Mouse (Mus musculus) embryo, embryonic 11.5 days (tissue): Measurements from ENCODE around the gene Il7r.
"Not testable (repeated sequence)": the region's sequence is repeated elsewhere in the genome, so short reads cannot be mapped to it uniquely, and the experiment has no call there.

Source experiments
- DNase-seq: peaks from one replicate; pipeline ENCODE4 v3.0.0-alpha.2; 2012; ENCODE audit warnings: low read depth, low spot score

Gene Il7r

DNA sequence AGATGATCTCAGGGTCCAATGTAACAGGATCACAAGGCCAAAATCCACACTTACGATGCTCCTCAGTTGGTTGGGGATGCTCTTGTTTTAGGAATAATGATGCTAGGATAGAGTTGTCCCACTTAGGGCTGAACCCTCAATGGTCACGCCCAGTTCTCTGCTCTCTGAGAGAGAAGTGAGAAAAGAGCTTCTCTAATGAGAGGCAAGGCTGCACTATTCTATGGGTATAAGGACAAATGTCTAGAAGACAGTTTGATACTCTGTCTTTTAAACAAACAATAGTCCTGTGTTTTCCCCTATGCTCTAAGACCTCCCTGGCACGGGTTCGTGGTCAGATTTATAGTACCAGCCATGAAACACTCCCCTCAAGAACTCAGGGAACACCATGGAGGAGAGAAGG, at the start of gene Il7r:
Gene Il7r (minus strand): TSS at position 101 of the 400 bp plus-strand sequence.
- no peak for DNase-seq

GRCm38 (mm10) chr15:9577303-9577702, 47.3 kb upstream of the Il7r start:
- no peak for DNase-seq

DNA sequence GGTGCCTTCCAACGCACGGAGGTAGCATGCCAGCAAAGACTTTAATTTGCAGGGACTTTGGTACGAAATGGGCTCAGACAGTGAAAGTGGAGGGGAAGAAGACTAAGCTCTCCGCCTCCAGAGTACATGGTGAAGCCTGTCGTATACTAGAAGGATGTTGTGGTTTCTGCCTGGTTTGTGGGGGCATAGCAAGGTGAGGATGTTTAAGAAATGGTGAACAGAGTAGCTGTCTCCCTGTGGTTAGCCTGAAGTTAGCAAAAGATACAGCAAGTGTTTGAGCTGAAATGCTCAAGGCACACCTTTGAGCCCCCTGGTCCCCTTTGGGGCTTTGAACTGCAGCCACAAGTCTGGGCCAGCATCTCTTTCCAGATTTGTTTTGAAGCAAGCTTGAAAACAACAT, 44.8 kb upstream of the Il7r start:
- no peak for DNase-seq

- DNase-seq, result no peak
Measured at GRCm38 (mm10) chr15:9573361-9573760, 43.4 kb upstream of the Il7r start.

GRCm38 (mm10) chr15:9572664-9573063, 42.7 kb upstream of the Il7r start:
- DNase-seq, result no peak

DNA sequence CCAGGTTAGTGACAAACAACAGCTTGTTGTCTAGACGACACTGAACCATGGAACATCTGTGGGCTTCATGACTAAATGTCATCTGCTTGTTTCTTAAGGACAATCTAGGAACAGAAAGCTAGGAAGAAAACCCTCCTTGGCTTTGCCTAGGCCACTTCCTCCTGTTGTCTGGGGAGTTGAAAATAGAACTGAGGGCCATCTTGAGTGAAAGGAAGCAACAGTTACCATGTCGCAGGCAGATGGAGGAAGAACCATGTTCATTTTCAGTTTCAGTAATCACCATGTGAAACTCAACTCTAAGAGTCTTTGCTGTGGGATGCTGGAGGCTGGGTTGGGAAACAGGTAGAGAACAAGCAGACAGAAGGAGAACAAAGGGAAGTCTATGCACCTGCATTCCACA, 41.9 kb upstream of the Il7r start:
- no peak for DNase-seq

DNA sequence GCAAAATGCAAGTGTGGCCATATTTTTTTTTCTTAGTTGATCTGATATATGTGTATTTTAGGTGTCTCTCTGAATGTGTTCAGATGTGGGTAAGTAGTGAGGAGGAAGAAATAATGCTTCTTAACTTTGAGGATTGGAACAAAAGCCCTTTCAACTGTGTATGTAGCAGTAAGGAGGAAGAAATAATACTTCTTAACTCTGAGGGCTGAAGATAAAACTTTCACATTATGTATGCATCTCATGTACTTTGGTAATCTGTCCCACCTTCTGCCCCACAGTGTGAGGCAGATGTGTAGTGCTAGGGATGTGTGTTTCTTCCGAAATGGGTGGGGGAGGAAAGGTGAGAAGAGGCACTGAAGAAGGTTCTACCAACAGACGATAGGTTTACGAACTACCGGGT, 37.3 kb upstream of the Il7r start:
- DNase-seq, result no peak

DNA sequence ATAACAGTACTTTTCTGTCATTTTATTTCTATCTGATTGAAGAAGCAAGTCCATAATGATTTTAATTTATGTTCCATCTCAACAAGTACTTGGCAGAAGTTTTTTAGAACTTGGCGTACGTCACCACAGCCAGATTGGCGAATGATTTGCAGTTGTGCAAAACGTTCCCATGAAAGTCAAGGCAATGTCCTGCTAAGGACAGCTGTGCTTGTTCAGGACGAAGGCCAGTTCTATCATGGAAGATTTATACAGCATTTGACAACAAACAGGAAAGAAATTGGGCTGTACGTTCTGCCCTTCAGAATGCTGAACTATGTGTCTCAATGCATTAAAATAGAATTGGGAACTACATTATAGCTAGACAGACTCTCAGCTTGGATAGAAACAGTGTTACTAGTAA, 35.4 kb upstream of the Il7r start:
- no peak for DNase-seq

- no peak for DNase-seq
Measured at GRCm38 (mm10) chr15:9564156-9564555, 34.2 kb upstream of the Il7r start.

- DNase-seq, result not testable (repeated sequence)
Measured at GRCm38 (mm10) chr15:9557264-9557663, 27.3 kb upstream of the Il7r start.

DNA sequence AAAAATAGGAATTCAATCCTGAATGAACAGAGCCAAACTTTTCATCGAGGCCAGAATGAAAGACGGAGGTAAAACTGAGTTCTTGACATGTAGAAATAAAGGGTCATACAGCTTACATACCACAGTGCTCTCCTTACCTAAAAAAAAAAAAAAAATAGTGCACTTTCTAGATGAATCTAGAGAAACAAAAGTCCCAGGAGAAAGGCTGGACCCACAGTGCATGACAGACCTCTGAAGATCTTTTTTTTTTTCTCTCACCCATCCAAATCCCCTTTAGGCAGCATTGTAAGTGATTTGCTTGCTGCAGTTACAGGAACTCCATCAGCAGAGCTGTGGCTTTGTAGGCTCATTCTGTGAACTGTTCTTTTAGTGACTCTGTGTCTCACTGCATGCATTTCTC, 19.0 kb upstream of the Il7r start:
- no peak for DNase-seq

GRCm38 (mm10) chr15:9535200-9535599, 5.2 kb upstream of the Il7r start:
- DNase-seq, result no peak

DNA sequence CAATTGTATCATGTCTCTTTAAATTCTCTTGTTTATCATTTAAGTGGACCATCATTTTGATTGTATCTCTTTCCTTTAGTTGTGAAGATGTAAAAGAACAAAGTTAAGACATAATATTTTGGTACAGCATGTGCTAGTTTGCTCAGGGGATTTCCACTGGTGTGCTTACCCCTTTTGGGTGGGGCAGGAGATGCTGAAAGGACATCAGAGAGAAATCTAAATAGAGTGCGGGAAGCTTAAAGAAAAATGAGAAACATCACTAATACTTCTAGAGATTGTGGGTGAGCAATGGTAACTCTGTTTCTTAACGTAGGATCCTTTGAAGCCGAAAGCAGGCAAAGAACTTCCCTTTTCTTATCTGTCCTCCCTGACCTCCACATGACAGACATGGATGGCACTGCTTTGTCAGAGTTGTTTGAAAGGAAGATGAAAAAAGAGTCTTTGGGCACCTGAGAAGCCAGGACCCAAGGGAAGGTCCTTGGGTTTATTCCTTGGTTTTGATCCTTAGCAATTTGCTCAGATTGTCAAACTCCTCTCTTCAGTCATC, 3.5 kb upstream of the Il7r start:
- DNase-seq, result no peak

DNA sequence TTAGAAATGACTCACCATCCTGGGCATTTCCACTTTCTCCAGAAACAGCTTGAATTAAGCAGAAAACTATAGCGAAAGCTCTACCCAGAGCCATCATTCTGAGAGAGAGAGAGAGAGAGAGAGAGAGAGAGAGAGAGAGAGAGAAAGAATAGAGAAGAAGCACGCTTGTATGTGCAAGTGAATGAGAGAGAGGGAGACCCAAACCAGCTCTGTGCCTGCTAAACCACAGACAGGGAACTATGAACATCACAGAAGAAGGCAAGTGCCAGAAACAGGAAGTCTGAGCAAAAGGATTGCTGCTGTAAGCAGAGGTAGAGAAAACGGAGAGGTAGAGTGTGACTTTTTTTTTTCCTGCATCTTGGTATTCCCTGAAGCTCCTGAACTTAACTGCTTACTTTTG, 330 bp downstream of the Il7r start:
- no peak for DNase-seq

DNA sequence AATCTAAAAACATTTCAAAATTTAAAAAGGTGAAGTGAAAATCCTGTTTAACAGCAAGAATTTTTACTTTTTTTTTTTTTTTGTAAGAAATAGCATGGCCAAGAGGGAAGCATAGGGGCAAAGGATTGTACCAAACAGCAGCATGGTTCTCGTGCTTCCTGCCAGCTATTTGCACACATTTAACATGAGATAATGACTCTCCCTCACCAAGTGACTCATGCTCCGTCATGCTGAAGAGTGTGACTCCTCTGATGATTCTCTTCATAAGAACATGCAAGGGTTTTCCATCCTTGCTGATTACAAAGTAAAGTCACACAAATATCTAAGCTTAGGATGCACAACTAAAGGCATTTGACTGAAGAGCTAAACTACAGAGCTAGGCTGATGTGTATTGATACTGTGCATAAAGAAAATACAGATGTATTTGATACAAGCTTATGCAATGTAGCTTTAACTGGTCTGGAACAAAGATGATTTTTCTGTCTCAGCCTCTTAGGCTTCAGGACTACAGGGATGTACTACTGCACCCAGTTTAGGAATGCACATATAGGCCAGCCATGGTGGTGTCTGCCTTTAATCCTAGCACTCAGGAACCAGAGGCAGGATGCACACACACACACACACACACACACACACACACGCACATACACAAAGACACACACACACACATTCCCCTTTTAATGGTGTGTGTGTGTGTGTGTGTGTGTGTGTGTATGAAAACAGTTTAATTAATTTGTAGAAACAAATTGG, 1.6 kb downstream of the Il7r start:
- no peak for DNase-seq

DNA sequence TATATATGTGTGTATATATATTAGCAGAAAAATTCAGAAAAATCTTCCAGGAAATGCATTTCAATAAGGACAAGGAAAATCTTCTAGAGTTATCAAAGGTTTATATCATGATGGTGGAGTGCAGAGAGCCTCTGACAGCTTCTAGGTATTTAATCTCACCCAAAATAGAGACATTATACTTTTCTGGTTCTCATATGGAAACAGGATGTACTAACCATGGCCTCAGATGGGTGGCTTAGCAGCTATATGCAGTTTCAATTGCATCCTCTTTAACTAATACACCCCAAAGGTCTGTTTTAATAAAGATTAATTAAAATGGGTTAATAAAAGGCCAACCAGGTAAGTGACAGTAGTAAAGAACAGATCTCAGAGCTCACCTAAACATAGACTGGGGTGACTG, 3.6 kb downstream of the Il7r start:
- DNase-seq, result no peak

DNA sequence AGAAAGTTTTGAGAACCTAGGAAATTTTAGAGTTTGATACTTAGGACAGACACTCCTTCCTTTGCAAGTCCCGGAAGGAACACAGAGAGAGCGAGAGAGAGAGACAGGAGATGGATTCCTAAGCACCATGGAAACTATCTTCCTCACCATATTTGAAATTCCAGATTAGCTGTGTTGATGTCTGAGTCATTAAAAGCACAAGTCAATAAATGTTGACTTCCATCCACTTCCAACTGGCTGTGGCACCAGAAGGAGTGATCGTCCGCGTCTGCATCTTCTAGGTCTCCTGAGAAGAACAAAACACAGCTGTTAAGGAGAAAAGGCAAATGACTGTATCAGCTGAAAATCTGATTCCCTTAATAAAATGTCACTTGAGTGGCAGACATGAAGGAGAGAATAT, 5.1 kb downstream of the Il7r start:
- DNase-seq, result no peak

GRCm38 (mm10) chr15:9523956-9524355, 6.0 kb downstream of the Il7r start:
- DNase-seq, result no peak

DNA sequence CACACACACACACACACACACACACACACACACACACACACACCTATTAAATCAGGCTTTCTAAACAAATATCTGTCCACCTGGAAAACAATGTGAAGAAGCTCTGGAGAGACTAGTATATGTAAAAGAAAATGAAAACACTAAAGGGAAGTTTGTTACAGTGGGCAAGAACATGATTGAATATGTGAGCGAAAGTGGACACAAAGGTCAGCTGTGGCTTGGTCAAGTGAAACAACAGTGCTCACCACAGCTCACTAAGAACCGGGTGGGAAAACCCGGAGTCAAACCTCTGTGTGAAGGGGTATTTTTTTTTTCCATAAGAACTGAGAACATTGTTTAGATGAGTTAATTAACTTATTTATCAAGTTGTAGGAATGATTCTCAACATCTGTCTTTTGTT, 6.9 kb downstream of the Il7r start:
- DNase-seq, result no peak

DNA sequence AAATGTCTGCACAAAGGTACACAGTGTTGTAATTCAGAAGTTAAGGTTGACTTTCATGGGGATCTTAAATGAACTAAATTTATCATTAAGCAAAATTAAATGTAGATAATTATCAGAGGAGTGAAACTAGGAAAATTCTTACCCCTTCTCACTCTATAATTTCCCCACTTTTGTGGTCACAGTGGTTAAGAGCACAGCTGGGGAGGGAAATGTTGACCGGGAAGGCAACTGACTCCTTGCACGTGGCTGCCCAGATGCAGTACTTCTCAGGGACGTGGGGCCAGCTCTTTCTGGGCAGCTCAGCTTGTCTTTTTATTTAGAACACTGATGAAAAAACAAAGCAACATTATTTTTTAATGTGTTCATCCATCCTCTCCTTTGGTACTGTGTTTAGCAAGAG, 37.9 kb downstream of the Il7r start:
- no peak for DNase-seq

DNA sequence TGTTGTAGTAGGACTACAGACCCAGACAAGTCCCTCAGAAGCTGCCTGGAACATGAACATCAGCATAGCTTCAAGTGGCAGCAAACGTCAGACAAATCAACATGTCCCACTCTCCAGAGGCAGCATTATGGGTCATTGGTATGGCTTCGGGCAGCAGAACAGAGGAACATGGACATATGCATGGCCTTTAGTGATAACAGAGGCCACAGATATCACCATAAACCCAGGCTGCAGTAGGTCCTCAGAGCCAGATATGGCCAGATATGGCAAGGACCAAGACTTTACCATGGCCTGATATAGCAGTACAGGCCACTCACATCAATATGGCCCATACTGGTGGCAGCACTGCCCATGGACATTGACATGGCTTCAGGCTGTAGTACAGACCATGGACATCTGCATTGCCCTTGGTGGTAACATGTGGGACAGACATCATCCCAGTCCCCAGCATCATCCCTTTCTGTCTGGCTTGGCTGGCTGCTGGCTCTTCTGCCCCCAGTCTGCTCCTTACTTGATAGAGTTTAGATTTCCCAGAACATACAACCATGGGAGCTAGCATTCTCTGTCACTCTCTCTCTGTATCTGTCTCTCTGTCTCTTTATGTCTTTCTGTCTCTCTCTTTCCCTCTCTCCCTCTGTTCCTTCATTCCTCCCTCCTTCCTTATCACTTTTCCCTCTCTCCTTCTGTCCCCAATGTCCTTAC, 40.4 kb downstream of the Il7r start:
- no peak for DNase-seq

- no peak for DNase-seq
Measured at GRCm38 (mm10) chr15:9473188-9473587, 56.8 kb downstream of the Il7r start.

GRCm38 (mm10) chr15:9472618-9473017, 57.4 kb downstream of the Il7r start:
- DNase-seq, result no peak
